Mouse (Mus musculus) erythroblast, adult 5-6 weeks (primary cell): ENCODE data around the gene AI464131. TPM values are rescaled to one million over a fixed set of nuclear protein-coding genes. Genes with fewer than 3 reads are reported as not detected.
A peak's percentile ranks its signal among the peaks of the same experiment; 100 is the strongest.

ENCODE experiments used
- ATAC-seq: replicated peaks from 2 replicates; pipeline ENCODE4 v1.8.0; 2016; ENCODE audit warnings: moderate number of reproducible peaks, mild to moderate bottlenecking, moderate TSS enrichment, inconsistent platforms; ENCODE audit not compliant: poor library complexity, low FRiP score, severe bottlenecking
- total RNA-seq, 2 experiments: library from RNA; stranded (forward) in 1 of 2; stranded (reverse) in 1 of 2; fragments of 150-400 nt in 1 of 2; fragments of 200-764, 138-1000 nt in 1 of 2; gene quantifications; 2 replicates each; pipeline versions ENCODE4 v1.2.3 to v1.2.4; 2015 to 2017; ENCODE audit warnings: low replicate concordance in 2 of 2

AI464131 gene
- total RNA-seq, 2 experiments from 2014 or later: not detected

- peak; percentile 66 for ATAC-seq
Measured at GRCm38 (mm10) chr4:41506906-41507305, 4.0 kb upstream of the AI464131 start.

GRCm38 (mm10) chr4:41506156-41506555, 3.3 kb upstream of the AI464131 start:
- no peak for ATAC-seq

GRCm38 (mm10) chr4:41505131-41505551, 2.3 kb upstream of the AI464131 start:
- no peak for ATAC-seq

GRCm38 (mm10) chr4:41504325-41504724, 1.4 kb upstream of the AI464131 start:
- ATAC-seq: no peak

GRCm38 (mm10) chr4:41502171-41502940, 520 bp downstream of the AI464131 start:
- no peak for ATAC-seq

- ATAC-seq: no peak
Measured at GRCm38 (mm10) chr4:41500787-41501186, 2.1 kb downstream of the AI464131 start.

- no peak for ATAC-seq
Measured at GRCm38 (mm10) chr4:41499619-41500018, 3.3 kb downstream of the AI464131 start.

GRCm38 (mm10) chr4:41498921-41499391, 3.9 kb downstream of the AI464131 start:
- no peak for ATAC-seq

GRCm38 (mm10) chr4:41497995-41498845, 4.7 kb downstream of the AI464131 start:
- ATAC-seq: no peak

- ATAC-seq: no peak
Measured at GRCm38 (mm10) chr4:41497579-41497978, 5.3 kb downstream of the AI464131 start.

- ATAC-seq: no peak
Measured at GRCm38 (mm10) chr4:41497046-41497445, 5.8 kb downstream of the AI464131 start.

- ATAC-seq: no peak
Measured at GRCm38 (mm10) chr4:41495850-41496249, 7.0 kb downstream of the AI464131 start.

GRCm38 (mm10) chr4:41495076-41495475, 7.8 kb downstream of the AI464131 start:
- ATAC-seq: no peak

GRCm38 (mm10) chr4:41494378-41494777, 8.5 kb downstream of the AI464131 start:
- no peak for ATAC-seq

GRCm38 (mm10) chr4:41493464-41494116, 9.3 kb downstream of the AI464131 start:
- ATAC-seq: no peak

- no peak for ATAC-seq
Measured at GRCm38 (mm10) chr4:41492951-41493350, 9.9 kb downstream of the AI464131 start.

- no peak for ATAC-seq
Measured at GRCm38 (mm10) chr4:41481601-41482017, 21.3 kb downstream of the AI464131 start.

- no peak for ATAC-seq
Measured at GRCm38 (mm10) chr4:41480254-41480653, 22.6 kb downstream of the AI464131 start.

GRCm38 (mm10) chr4:41479456-41479804, 23.4 kb downstream of the AI464131 start:
- no peak for ATAC-seq

- ATAC-seq: no peak
Measured at GRCm38 (mm10) chr4:41478751-41479455, 24.0 kb downstream of the AI464131 start.
